Mouse (Mus musculus) regulatory T cell (primary cell): ENCODE data around the gene Skint1.
"Not testable (repeated sequence)": the region's sequence is repeated elsewhere in the genome, so short reads cannot be mapped to it uniquely, and the experiment has no call there.

ENCODE experiments used
- in situ Hi-C: fragments of 300-600 bp; cut with MboI, MseI; formaldehyde crosslinking; loops from one replicate; pipeline ENCODE4 v1.15.1; 2025; ENCODE audit warnings: high pct_unique_total_duplicates

Skint1 gene

GRCm38 (mm10) chr4:112005969-112006368, at the start of gene Skint1:
Gene Skint1 (plus strand): TSS chr4:112006269.
- in situ Hi-C loops: no loop called here

GRCm38 (mm10) chr4:111961309-111961708, 44.8 kb upstream of the Skint1 start:
- in situ Hi-C loops: no loop called here

- in situ Hi-C loops: not testable (repeated sequence)
These were observed 42.8 kb upstream of the Skint1 start for GRCm38 (mm10) chr4:111963241-111963640.

- in situ Hi-C loops: no loop called here
These were observed 42.4 kb upstream of the Skint1 start for GRCm38 (mm10) chr4:111963669-111964068.

GRCm38 (mm10) chr4:111972623-111973022, 33.4 kb upstream of the Skint1 start, which contains the start of gene Skint7:
Gene Skint7 (plus strand): TSS chr4:111972923.
- in situ Hi-C loops: no loop called here

- in situ Hi-C loops: no loop called here
These were observed 65.6 kb downstream of the Skint1 start, which contains the start of gene Skint4 for GRCm38 (mm10) chr4:112071716-112072115. Gene Skint4 (plus strand): TSS chr4:112072016.
